Mouse (Mus musculus): ENCODE results near the gene Snx20. TPM values are rescaled to one million over a fixed set of nuclear protein-coding genes. Genes with fewer than 3 reads are reported as not detected.
A peak's percentile ranks its signal among the peaks of the same experiment; 100 is the strongest.

The Snx20 gene
- polyA plus RNA-seq, 1 experiment from 2014 or later = 1.0 TPM

- Histone ChIP-seq H3K36me3 (replicated peaks) (no peaks in the 10 kb centered on the region), H3K4me1 (peaks cover 9% of the 10 kb centered on the region), H3K27ac (no peak overlapping the region), H3K27me3 (ENCODE audit: poor library complexity, severe bottlenecking) (peaks cover 13% of the 10 kb centered on the region), H3K4me3 (no peak overlapping the region), H3K9me3 (no peaks in the 10 kb centered on the region)
- 85% methylated on average over 5 of the region's 5 CpGs for WGBS
- no peak for DNase-seq (ENCODE audit: extremely low spot score, low spot score)
These were observed 20.9 kb downstream of the Snx20 start for GRCm38 (mm10) chr8:88614981-88615380.

DNA sequence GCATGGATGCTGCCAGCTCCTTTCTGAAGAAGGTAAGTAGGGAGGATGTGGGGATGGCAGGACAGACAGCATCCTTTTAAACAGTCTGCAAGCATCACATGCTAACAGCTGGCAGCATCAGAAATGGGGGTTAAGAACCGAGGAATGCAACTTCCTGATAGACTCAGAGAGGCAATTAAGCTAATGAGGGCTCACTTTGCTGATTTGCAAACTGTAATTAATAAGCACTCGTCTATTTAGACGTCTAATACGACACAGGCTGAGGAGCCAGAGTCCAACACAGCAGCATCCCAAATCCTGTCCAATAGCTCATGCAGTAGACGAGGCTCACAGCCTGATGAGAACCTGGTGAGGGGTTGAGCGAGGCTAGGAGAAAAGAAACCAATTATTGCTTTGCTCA, 25.7 kb downstream of the Snx20 start:
- Histone ChIP-seq H3K27ac (no peak overlapping the region), H3K27me3 (ENCODE audit: poor library complexity, severe bottlenecking) (peaks cover 7% of the 10 kb centered on the region; the same call in 1 of the 2 replicates), H3K4me1 (peaks cover 36% of the 10 kb centered on the region), H3K36me3 (replicated peaks) (no peaks in the 10 kb centered on the region), H3K9me3 (no peaks in the 10 kb centered on the region), H3K4me3 (no peak overlapping the region)
- 73% methylated on average over 6 of the region's 6 CpGs for WGBS
- DNase-seq (ENCODE audit: extremely low spot score, low spot score) = no peak

DNA sequence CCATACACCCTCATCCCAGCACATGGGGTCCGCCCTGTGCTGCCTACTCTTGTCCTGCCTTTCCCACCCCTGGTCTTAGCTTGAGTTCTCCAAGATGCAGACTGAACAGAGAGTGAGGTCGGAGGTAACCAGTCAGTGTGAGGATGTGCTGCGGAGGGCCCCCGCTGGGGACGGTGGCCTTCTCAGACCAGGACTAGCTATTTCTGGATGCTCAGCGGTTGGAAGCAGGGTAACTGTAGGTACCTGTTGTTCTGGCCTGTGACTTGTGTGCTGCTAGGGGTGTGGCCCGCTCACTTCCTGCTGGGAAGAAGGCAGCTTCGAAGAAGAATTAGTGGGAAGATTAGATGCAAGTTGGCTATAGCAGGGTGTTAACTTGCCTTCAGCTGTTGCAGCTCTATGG, 26.9 kb downstream of the Snx20 start:
- H3K9me3 ChIP-seq = no peaks in the 10 kb centered on the region
- no peak for DNase-seq (ENCODE audit: extremely low spot score, low spot score)
- peaks cover 48% of the 10 kb centered on the region for H3K4me1 ChIP-seq
- 81% methylated on average over 8 of the region's 8 CpGs for WGBS
- no peaks in the 10 kb centered on the region for H3K36me3 ChIP-seq (replicated peaks)
- no peak overlapping the region for H3K4me3 ChIP-seq
- H3K27me3 ChIP-seq (ENCODE audit: poor library complexity, severe bottlenecking) = 0 out of 2 replicates have a peak, but pooled peaks cover 7% of the 10 kb centered on the region
- H3K27ac ChIP-seq = no peak overlapping the region

GRCm38 (mm10) chr8:88605361-88606040, 30.4 kb downstream of the Snx20 start:
- peaks cover 58% of the 10 kb centered on the region for H3K4me1 ChIP-seq
- H3K27me3 ChIP-seq (ENCODE audit: poor library complexity, severe bottlenecking) = no peaks in the 10 kb centered on the region
- WGBS = 49% methylated on average over 13 of the region's 13 CpGs
- peak overlapping the region; percentile 83 for H3K27ac ChIP-seq
- DNase-seq (ENCODE audit: extremely low spot score, low spot score) = no peak
- H3K36me3 ChIP-seq (replicated peaks) = 0 out of 2 replicates have a peak, but pooled peaks cover 4% of the 10 kb centered on the region
- H3K9me3 ChIP-seq = peaks cover 15% of the 10 kb centered on the region
- H3K4me3 ChIP-seq = no peak overlapping the region

- H3K36me3 ChIP-seq (replicated peaks) = 0 out of 2 replicates have a peak, but pooled peaks cover 4% of the 10 kb centered on the region
- peaks cover 15% of the 10 kb centered on the region for H3K9me3 ChIP-seq
- H3K4me3 ChIP-seq = peak overlapping the region; percentile 46
- DNase-seq (ENCODE audit: extremely low spot score, low spot score) = peak; percentile 97
- no peaks in the 10 kb centered on the region for H3K27me3 ChIP-seq (ENCODE audit: poor library complexity, severe bottlenecking)
- H3K27ac ChIP-seq = peak overlapping the region; percentile 83
- 5% methylated on average over 20 of the region's 20 CpGs for WGBS
- peaks cover 48% of the 10 kb centered on the region for H3K4me1 ChIP-seq
These were observed 31.6 kb downstream of the Snx20 start for GRCm38 (mm10) chr8:88604065-88605038.

DNA sequence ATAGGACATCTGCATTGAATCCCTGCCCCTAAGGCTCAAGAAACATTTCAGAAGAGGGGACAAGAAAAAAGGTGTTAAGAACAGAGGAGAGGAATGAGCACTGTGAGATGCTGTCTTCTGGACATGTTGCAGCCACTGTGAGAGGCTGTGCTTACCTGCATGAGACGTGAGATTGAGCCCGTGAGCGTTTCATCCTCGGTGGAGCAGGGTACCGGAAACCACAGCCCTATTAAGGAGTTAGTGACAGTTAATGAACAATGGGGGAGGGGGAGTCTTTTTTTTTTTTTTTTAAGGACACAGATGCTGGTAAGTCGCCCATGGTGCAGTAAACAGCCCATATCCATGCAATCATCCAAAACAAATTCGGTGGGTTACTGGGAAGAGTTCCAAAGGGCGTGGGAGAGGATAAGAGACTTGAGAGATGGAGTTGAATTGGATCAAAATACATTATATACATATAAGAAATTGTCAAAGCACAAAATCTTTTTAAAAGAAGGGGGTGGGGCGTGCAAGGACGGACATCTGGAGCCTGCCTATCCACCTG, 32.4 kb downstream of the Snx20 start:
- WGBS = 4% methylated on average over 10 of the region's 10 CpGs
- H3K27ac ChIP-seq = peak overlapping the region; percentile 83
- H3K27me3 ChIP-seq (ENCODE audit: poor library complexity, severe bottlenecking) = no peaks in the 10 kb centered on the region
- 0 out of 2 replicates have a peak, but pooled peaks cover 4% of the 10 kb centered on the region for H3K36me3 ChIP-seq (replicated peaks)
- H3K4me3 ChIP-seq = peak overlapping the region; percentile 46
- DNase-seq (ENCODE audit: extremely low spot score, low spot score) = peak; percentile 34
- peaks cover 42% of the 10 kb centered on the region for H3K4me1 ChIP-seq
- H3K9me3 ChIP-seq = peaks cover 15% of the 10 kb centered on the region

- Histone ChIP-seq H3K27me3 (ENCODE audit: poor library complexity, severe bottlenecking) (no peaks in the 10 kb centered on the region), H3K36me3 (replicated peaks) (0 out of 2 replicates have a peak, but pooled peaks cover 4% of the 10 kb centered on the region), H3K4me3 (no peak overlapping the region), H3K27ac (no peak overlapping the region), H3K4me1 (peaks cover 38% of the 10 kb centered on the region), H3K9me3 (peaks cover 15% of the 10 kb centered on the region)
- no peak for DNase-seq (ENCODE audit: extremely low spot score, low spot score)
- WGBS = 93% methylated on average over 7 of the region's 7 CpGs
These were observed 36.4 kb downstream of the Snx20 start for GRCm38 (mm10) chr8:88599491-88599890.

GRCm38 (mm10) chr8:88598578-88598977, 37.4 kb downstream of the Snx20 start:
- peaks cover 15% of the 10 kb centered on the region for H3K9me3 ChIP-seq
- H3K4me1 ChIP-seq = peaks cover 35% of the 10 kb centered on the region
- H3K36me3 ChIP-seq (replicated peaks) = 0 out of 2 replicates have a peak, but pooled peaks cover 7% of the 10 kb centered on the region
- WGBS = 81% methylated on average over 5 of the region's 5 CpGs
- no peak overlapping the region for H3K4me3 ChIP-seq
- H3K27me3 ChIP-seq (ENCODE audit: poor library complexity, severe bottlenecking) = no peaks in the 10 kb centered on the region
- DNase-seq (ENCODE audit: extremely low spot score, low spot score) = no peak
- H3K27ac ChIP-seq = peak overlapping the region; percentile 56

- Histone ChIP-seq H3K27ac (peak overlapping the region; percentile 62; the same call in 1 of the 2 replicates), H3K9me3 (peaks cover 3% of the 10 kb centered on the region), H3K27me3 (ENCODE audit: poor library complexity, severe bottlenecking) (no peaks in the 10 kb centered on the region), H3K36me3 (replicated peaks) (peaks cover 29% of the 10 kb centered on the region), H3K4me3 (no peak overlapping the region), H3K4me1 (peaks cover 25% of the 10 kb centered on the region)
- no peak for DNase-seq (ENCODE audit: extremely low spot score, low spot score)
- WGBS = 92% methylated on average over 12 of the region's 12 CpGs
These were observed 39.9 kb downstream of the Snx20 start for GRCm38 (mm10) chr8:88596042-88596441.

GRCm38 (mm10) chr8:88593947-88594346, 42.0 kb downstream of the Snx20 start:
- H3K27me3 ChIP-seq (ENCODE audit: poor library complexity, severe bottlenecking) = no peaks in the 10 kb centered on the region

DNA sequence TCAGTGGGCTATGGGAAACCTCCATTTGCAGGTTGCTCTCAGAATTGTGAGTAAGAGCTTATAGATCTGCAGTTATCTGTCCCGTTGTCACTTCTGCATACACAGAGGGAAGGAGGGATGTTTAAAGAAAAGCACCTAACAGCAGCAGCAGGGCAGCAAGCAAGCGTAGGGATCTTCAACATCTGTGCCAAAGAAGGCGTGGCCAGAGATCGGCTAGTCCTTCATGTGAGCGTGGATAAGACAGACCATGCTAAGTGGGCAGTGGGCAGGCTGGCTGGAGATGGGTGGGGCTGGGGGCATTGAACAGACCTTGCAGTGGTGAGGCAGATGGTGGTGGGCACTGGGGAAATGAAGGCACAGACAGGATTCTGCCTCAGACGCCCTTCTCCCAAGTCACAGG, 45.7 kb downstream of the Snx20 start:
- H3K36me3 ChIP-seq (replicated peaks) = peaks cover 85% of the 10 kb centered on the region
- no peaks in the 10 kb centered on the region for H3K9me3 ChIP-seq
- H3K27ac ChIP-seq = no peak overlapping the region
- 92% methylated on average over 6 of the region's 6 CpGs for WGBS
- H3K27me3 ChIP-seq (ENCODE audit: poor library complexity, severe bottlenecking) = no peaks in the 10 kb centered on the region
- peaks cover 13% of the 10 kb centered on the region for H3K4me1 ChIP-seq
- DNase-seq (ENCODE audit: extremely low spot score, low spot score) = no peak
- H3K4me3 ChIP-seq = no peak overlapping the region

More at GRCm38 (mm10) chr8:88593947-88594346, 42.0 kb downstream of the Snx20 start:
- H3K4me1 ChIP-seq = peaks cover 25% of the 10 kb centered on the region
- H3K9me3 ChIP-seq = no peaks in the 10 kb centered on the region
- no peak for DNase-seq (ENCODE audit: extremely low spot score, low spot score)
- WGBS = 100% methylated on average over 1 of the region's 1 CpGs
- H3K27ac ChIP-seq = no peak overlapping the region
- peaks cover 48% of the 10 kb centered on the region for H3K36me3 ChIP-seq (replicated peaks)
- H3K4me3 ChIP-seq = no peak overlapping the region

DNA sequence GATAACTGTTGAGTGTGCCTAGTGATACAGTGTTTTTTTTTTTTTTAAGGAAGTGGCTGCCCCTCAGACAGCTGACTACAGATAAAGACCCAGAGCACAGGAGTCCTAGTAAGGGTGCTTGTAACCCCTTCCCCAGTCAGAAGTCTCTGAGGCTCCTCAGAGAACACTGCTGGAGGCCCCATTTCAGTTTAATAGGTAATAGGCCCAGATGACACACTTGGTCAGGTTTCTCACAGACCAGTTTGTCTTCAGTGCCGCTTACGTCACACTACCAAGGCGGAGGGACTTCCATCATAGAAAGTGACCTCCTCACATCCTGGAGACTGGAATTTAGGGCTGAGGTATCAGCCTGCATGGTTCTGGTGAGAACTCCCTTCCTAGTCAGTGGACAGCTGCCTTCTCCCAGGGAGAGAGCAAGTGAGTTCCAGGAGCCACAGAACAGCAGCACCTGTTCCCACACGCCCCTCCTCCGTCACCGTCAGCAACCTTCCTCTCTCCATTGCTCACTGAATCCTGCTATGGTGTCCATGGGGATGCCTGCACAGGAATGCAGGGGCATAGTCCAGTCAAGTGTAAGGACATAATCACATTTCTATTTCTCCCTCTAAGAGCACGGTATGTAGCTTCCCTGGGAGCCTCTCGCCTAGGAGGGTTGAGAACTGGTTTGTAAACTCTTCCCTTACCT, 47.6 kb downstream of the Snx20 start:
- Histone ChIP-seq H3K4me3 (no peak overlapping the region), H3K9me3 (no peaks in the 10 kb centered on the region), H3K4me1 (no peaks in the 10 kb centered on the region), H3K27me3 (ENCODE audit: poor library complexity, severe bottlenecking) (no peaks in the 10 kb centered on the region), H3K27ac (no peak overlapping the region), H3K36me3 (replicated peaks) (peaks cover 98% of the 10 kb centered on the region)
- DNase-seq (ENCODE audit: extremely low spot score, low spot score) = no peak
- 92% methylated on average over 8 of the region's 8 CpGs for WGBS
